34 mouse cellular contexts compared by ENCODE assay signal in the genomic region with DNA sequence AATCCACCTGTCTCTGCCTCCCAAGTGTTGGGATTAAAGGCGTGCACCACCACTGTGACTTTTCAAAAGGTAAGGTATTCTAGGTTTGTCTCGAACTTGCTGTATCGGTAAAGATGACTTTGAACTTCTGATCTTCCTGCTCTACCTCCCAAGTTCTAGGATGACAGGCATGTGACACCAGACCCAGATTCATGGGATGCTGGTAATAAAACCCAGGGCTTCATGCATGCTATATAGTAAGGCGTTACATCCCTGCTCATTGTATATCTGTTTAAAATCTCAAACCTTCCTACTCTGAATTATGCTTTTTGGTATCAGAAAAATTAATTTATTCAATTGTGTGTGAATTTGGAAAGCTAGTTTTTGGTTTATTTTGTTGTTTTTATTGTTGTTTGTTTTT.
"Had no signal": no experiment of that assay in that cellular context is flagged by ENCODE, and none has a peak within 500 bp of the region (broad histone marks: within the 10 kb centered on the region; RNA-seq: fewer than 3 reads in every experiment).

No protein-coding gene starts in this region.

- ATAC-seq: hindbrain, embryonic 16.5 days; hindbrain, postnatal 0 days; inflammation-experienced regulatory T-cells, adult 6 months; intestine, embryonic 15.5 days; intestine, embryonic 16.5 days; intestine, postnatal 0 days had no signal

- H3K36me3 ChIP-seq: heart, embryonic 10.5 days; heart, embryonic 15.5 days; hindbrain, embryonic 12.5 days; intestine, embryonic 15.5 days had no signal

- H3K9me3 ChIP-seq: heart, embryonic 10.5 days; heart, embryonic 12.5 days; heart, embryonic 15.5 days; hindbrain, embryonic 10.5 days; hindbrain, embryonic 12.5 days; hindbrain, embryonic 13.5 days; hindbrain, embryonic 15.5 days; intestine, embryonic 15.5 days; kidney, embryonic 15.5 days had no signal

- H3K4me1 ChIP-seq: heart, embryonic 10.5 days; heart, embryonic 12.5 days; heart, embryonic 13.5 days; heart, embryonic 15.5 days; hindbrain, embryonic 10.5 days; hindbrain, embryonic 12.5 days; hindbrain, embryonic 13.5 days; hindbrain, embryonic 15.5 days; intestine, embryonic 15.5 days; kidney, embryonic 15.5 days had no signal

- H3K27ac ChIP-seq: heart, embryonic 10.5 days; heart, embryonic 13.5 days; heart, embryonic 15.5 days; hindbrain, embryonic 10.5 days; hindbrain, embryonic 12.5 days; hindbrain, embryonic 13.5 days; hindbrain, embryonic 14.5 days; hindbrain, embryonic 15.5 days; hindbrain, postnatal 0 days; intestine, embryonic 15.5 days; kidney, embryonic 15.5 days; kidney, postnatal 0 days; layer of hippocampus, adult 2 months had no signal

- DNase-seq: heart, postnatal 10 days; heart, postnatal 14 days; heart, postnatal 4 days; kidney, adult 11 months; kidney, adult 18-20 months; kidney, adult 2 months; kidney, adult 8-10 months; kidney, adult 9 months; kidney, postnatal 10 days; kidney, postnatal 14 days; kidney, postnatal 25 days; kidney, postnatal 36 days; kidney, postnatal 4 days; layer of hippocampus, adult 9-11 months; layer of hippocampus, postnatal 36 days had no signal

- H3K27me3 ChIP-seq: heart, embryonic 12.5 days; heart, embryonic 13.5 days; heart, embryonic 15.5 days; hindbrain, embryonic 12.5 days; hindbrain, embryonic 13.5 days; hindbrain, embryonic 15.5 days; intestine, embryonic 15.5 days; kidney, embryonic 15.5 days had no signal

- H3K4me2 ChIP-seq: heart, embryonic 11.5 days; heart, embryonic 12.5 days; heart, embryonic 13.5 days; heart, embryonic 15.5 days; hindbrain, embryonic 12.5 days; hindbrain, embryonic 13.5 days; hindbrain, embryonic 14.5 days; hindbrain, embryonic 15.5 days; intestine, embryonic 15.5 days; kidney, embryonic 15.5 days had no signal

- H3K4me3 ChIP-seq: heart, embryonic 10.5 days; heart, embryonic 12.5 days; heart, embryonic 13.5 days; heart, embryonic 15.5 days; hindbrain, embryonic 10.5 days; hindbrain, embryonic 12.5 days; hindbrain, embryonic 13.5 days; hindbrain, embryonic 15.5 days; intestine, embryonic 15.5 days; kidney, embryonic 15.5 days; layer of hippocampus, adult 2 months had no signal

- H3K9ac ChIP-seq: heart, embryonic 12.5 days; heart, embryonic 13.5 days; heart, embryonic 15.5 days; hindbrain, embryonic 12.5 days; hindbrain, embryonic 13.5 days; hindbrain, embryonic 14.5 days; hindbrain, embryonic 15.5 days; intestine, embryonic 15.5 days; kidney, embryonic 15.5 days had no signal
